Mouse (Mus musculus) cortical plate, adult 2 months (tissue): ENCODE results near the gene Rps19.

Source experiments
- CTCF ChIP-seq: fragments of 200-500 bp; IDR thresholded peaks from 2 replicates; pipeline ENCODE4 v1.5.1; 2011; ENCODE audit warnings: mild to moderate bottlenecking, control low read depth, low read length; ENCODE audit not compliant: insufficient read depth; ENCODE audit errors: extremely low read depth
- POLR2A ChIP-seq: fragments of 200-500 bp; IDR thresholded peaks from 2 replicates; pipeline ENCODE4 v1.6.1; 2011; ENCODE audit warnings: mild to moderate bottlenecking, low read length, control low read depth; ENCODE audit not compliant: insufficient read depth; ENCODE audit errors: extremely low read depth

- TF ChIP-seq CTCF (no peak), POLR2A (no peak)
Measured at GRCm38 (mm10) chr7:24919728-24920127, 35.6 kb downstream of the Rps19 start.
